Mouse (Mus musculus) ES-Bruce4 (cell line): ENCODE results near the gene Rhox2e.
"Not testable (repeated sequence)": the region's sequence is repeated elsewhere in the genome, so short reads cannot be mapped to it uniquely, and the experiment has no call there.

Source experiments
- CTCF ChIP-seq: IDR thresholded peaks from one replicate; pipeline ENCODE4 v1.8.1; 2011; ENCODE audit warnings: low read depth, low read length
- EP300 ChIP-seq: IDR thresholded peaks from 2 replicates; pipeline ENCODE4 v1.6.1; 2011; ENCODE audit warnings: low read depth, low read length; ENCODE audit not compliant: insufficient read depth
- POLR2A ChIP-seq: IDR thresholded peaks from one replicate; pipeline ENCODE4 v1.8.1; 2011; ENCODE audit warnings: low read length; ENCODE audit not compliant: insufficient read depth

- not testable (repeated sequence) for TF ChIP-seq POLR2A, CTCF, EP300
These were observed 42.4 kb downstream of the Rhox2e start for GRCm38 (mm10) chrX:37572638-37573037.
